Mouse (Mus musculus): Measurements from ENCODE around the gene Morf4l2. TPM values are rescaled to one million over a fixed set of nuclear protein-coding genes. Genes with fewer than 3 reads are reported as not detected.
"Not testable (repeated sequence)": the region's sequence is repeated elsewhere in the genome, so short reads cannot be mapped to it uniquely, and the experiment has no call there.

The Morf4l2 gene
- total RNA-seq (2017), result 128 and 145 TPM in 2 replicates

- no peak for ATAC-seq (ENCODE audit: extremely low read depth, insufficient number of reproducible peaks, low FRiP score, poor library complexity, severe bottlenecking)
Measured at GRCm38 (mm10) chrX:136743459-136743858, at the start of gene Morf4l2. Gene Morf4l2 (minus strand): TSS chrX:136743690.

DNA sequence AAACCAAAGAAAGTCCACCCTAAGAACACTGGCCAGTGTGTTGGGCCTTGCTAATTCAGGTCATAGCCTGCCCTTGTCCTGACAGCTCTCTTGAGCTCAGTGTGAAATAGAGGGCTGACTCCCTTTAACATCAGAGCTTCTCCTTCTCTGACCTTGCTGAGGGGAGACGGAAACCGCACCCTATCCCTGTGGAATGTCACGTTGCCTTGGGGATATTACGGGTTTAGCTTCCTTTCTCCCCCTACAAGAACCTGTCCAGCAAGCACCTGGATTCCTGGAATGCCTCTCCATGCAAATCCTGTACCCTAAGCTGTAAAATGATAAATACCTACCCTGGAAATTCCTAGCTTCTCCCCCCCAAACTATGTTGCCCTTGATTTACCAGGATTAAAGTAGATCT lies 46.0 kb upstream of the Morf4l2 start:
- no peak for ATAC-seq (ENCODE audit: extremely low read depth, insufficient number of reproducible peaks, low FRiP score, poor library complexity, severe bottlenecking)

DNA sequence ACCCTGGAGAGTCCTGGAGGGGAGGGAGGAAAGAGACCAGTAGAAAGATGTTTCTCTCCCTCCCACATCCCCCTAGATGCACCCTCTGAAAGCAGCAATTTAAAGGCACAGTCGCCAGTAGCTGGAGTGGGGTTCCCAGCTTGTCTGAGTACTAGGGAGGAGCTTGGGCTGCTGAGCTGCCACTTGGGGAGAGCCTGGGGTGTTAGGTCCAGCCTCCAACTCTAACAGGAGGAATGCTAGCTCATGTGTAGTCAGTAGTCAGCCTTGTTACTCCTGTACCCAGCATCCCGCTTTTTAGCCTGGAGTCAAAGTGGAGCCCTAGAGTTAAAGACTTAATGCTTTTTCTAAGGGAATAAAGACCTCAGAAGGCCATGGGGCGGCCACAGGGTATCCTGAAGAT lies 36.6 kb upstream of the Morf4l2 start, which contains the start of gene Glra4:
Glra4 (minus strand) TSS at position 101 of the 400 bp plus-strand sequence.
- ATAC-seq (ENCODE audit: extremely low read depth, insufficient number of reproducible peaks, low FRiP score, poor library complexity, severe bottlenecking), result no peak

DNA sequence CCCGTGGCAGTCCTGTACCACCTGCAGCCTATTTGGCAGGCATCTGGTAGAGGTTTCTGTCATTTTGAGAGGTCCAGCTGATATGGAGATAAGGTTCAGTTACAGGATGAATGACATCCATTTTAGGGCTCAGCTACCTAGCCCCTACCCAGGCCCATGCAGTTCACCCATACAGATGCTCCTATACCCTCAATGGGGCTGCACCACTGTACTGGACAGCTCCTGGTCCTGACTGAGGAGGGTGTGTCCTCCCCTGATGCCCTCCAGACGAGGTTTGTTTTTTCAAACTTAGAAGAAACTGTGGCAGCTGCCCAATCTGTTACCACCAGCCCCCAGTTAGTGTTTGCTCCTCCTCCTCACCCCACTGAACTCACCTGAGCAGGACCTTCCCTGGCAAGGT lies 35.8 kb upstream of the Morf4l2 start:
- no peak for ATAC-seq (ENCODE audit: extremely low read depth, insufficient number of reproducible peaks, low FRiP score, poor library complexity, severe bottlenecking)

DNA sequence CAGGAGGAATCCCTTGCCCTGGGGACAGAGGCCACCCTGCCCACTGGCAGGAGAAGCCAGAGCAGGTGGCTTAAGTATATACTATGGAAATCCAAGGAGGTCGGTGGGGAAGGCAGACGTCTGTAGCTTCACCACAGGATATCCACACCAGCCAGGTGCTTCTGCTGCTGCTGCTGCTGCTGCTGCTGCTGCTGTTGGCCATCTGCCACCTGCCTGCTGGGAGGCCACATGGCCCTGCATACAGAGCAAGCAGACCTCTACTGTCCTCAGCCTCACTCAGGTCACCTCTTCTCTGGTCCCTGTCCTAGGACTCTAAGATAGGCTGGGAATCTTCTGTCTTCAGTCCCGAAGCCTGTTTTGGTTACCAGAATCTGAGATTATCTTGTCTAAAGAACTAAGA lies 34.6 kb upstream of the Morf4l2 start:
- ATAC-seq (ENCODE audit: extremely low read depth, insufficient number of reproducible peaks, low FRiP score, poor library complexity, severe bottlenecking), result no peak

GRCm38 (mm10) chrX:136773035-136773434 lies 29.5 kb upstream of the Morf4l2 start:
- no peak for ATAC-seq (ENCODE audit: extremely low read depth, insufficient number of reproducible peaks, low FRiP score, poor library complexity, severe bottlenecking)

DNA sequence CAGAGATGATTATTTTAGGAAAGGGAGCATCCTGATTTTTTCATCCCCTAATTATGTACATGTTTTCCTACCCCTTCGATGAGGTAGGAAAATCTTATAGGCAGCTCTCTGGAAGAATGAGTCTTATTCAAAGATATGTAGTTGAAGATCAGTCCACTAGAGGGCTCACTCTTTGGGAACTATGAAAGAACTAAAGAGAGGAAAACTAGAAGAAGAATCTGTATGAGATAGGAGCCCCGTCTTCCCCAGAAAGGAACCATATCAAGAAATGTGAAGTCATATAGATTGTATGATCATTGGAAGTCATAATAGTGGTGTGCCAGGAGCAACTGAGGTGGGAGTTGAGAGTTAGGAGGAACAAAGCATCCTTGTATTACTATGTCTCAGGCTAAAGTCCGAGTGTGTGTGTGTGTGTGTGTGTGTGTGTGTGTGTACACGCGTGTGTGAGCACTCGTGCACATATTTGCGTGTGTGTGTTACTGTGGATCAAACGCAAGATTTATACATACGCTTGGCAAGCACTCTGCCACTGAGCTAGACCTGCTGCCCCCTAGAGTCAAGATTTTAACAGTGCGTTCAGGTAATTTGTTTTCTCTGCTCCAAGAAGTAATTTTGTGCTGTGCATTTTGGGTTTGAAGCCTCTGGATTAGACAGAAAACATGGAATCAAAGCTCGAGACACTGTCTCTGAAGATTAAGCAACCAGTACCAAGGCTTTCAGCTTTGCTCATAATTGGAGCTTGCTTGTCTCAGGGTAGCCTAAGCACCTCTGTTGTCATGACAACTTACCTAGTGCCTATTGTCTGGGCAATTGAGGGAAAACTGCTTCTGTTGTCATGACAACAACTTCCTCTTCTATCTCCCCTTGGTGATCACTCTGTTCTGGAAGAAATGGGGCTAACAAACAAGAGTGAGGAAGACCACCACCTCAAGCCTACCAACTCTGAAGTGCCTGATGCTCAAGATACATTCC lies 17.9 kb upstream of the Morf4l2 start:
- ATAC-seq (ENCODE audit: extremely low read depth, insufficient number of reproducible peaks, low FRiP score, poor library complexity, severe bottlenecking), result no peak

GRCm38 (mm10) chrX:136755464-136755863 lies 12.0 kb upstream of the Morf4l2 start:
- no peak for ATAC-seq (ENCODE audit: extremely low read depth, insufficient number of reproducible peaks, low FRiP score, poor library complexity, severe bottlenecking)

DNA sequence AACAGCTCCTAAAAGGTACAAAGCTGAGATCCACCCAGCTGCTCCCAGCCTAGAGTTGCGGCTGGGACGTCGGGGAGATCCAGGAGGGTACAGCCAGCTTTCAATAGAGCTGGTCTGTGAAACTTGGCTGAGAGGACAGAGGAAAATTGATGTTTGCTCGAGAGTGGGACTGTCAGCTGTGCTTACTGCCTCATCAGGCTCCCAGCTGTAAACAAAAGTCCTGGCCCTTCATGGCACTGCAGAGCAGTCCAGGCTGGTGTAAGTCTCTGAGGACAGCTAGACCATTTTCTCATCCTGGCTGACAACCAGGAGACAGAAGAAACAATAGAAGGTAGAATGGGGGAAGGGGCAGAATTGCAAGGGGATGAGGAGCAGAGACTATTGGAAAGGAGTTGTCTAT lies 5.8 kb upstream of the Morf4l2 start:
- no peak for ATAC-seq (ENCODE audit: extremely low read depth, insufficient number of reproducible peaks, low FRiP score, poor library complexity, severe bottlenecking)

GRCm38 (mm10) chrX:136744663-136745062 lies 1.2 kb upstream of the Morf4l2 start:
- ATAC-seq (ENCODE audit: extremely low read depth, insufficient number of reproducible peaks, low FRiP score, poor library complexity, severe bottlenecking), result no peak

- ATAC-seq (ENCODE audit: extremely low read depth, insufficient number of reproducible peaks, low FRiP score, poor library complexity, severe bottlenecking), result no peak
Measured at GRCm38 (mm10) chrX:136742661-136743103, 808 bp downstream of the Morf4l2 start.

DNA sequence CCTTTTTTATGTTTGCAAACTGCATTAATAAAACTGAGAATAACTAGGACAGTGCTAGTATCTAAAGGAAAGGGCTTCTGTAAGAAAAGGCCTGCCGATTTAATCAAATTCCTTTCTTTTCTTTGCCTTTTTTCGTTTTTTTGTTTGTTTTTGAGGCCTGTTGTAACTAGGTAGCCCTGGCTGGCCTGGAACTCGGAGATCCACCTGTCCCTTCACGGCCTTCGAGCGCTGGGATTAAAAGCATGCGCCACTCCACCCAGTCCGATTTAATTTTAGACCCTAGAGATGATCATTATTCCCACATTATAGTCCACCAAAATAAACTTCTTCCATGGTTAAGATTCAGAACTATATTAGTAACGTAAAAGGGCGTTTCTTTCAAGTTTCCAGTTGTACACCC lies 1.2 kb downstream of the Morf4l2 start:
- ATAC-seq (ENCODE audit: extremely low read depth, insufficient number of reproducible peaks, low FRiP score, poor library complexity, severe bottlenecking), result no peak

DNA sequence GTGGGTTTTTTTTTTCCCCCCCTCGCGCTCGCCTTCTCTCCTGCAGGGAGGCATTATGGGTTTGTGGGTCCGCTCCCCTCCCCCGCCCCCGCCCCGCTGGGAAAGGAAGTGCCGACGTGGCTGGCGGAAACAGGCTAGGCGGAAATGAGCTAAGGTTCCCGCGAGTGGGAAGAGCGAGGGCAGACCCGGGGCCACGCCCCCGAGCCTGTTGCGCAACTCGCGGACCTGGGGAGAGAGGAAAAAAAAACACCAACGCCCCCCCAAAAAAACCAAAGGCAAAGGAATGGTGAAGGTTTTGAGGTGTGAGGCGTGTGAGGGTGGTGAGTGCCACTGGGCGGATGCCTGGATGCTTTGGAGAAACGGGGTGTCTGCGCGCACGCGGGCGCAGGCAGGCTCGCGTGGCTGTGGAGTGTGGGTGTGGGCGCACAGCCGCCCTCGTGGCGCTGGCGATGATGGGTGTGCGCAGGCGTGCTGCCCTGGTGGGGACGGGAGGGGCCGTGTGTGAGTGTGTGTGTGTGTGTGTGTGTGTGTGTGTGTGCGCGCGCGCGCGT lies 1.8 kb downstream of the Morf4l2 start:
- peak; percentile 28 for ATAC-seq (ENCODE audit: extremely low read depth, insufficient number of reproducible peaks, low FRiP score, poor library complexity, severe bottlenecking)

GRCm38 (mm10) chrX:136740791-136741650 lies 2.5 kb downstream of the Morf4l2 start:
- peak; percentile 92 for ATAC-seq (ENCODE audit: extremely low read depth, insufficient number of reproducible peaks, low FRiP score, poor library complexity, severe bottlenecking)

DNA sequence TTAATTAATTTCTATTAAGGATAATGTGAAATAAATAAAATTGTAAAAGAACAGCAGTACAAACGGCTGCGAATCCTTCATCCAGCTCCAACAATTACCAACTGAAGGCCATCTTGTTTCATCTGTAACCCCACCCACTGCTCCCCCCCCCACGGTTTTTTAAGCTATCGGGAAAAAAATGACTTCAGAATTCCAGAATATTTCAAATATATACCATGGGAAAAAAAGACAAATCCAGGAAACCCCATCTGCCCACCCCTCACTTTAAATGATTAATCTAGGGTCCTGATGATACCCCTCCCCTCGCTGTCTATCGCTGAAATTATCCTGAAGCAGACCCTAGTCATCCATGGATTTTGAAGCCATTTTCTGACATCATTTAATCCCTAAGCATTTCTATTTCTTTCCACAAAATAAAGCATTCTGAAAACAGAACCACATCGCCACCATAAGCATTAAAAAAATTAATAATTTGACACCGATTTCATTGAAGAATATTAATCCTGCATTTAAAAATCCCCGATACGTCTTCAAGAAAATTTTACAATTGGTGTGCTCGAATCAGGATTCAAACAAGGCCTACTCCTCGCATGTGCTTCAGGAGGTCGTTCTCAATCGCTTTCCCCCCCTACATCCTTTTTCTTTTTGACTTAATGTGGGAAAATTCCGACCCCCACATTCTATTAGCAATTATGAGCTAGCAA lies 3.3 kb downstream of the Morf4l2 start:
- no peak for ATAC-seq (ENCODE audit: extremely low read depth, insufficient number of reproducible peaks, low FRiP score, poor library complexity, severe bottlenecking)

DNA sequence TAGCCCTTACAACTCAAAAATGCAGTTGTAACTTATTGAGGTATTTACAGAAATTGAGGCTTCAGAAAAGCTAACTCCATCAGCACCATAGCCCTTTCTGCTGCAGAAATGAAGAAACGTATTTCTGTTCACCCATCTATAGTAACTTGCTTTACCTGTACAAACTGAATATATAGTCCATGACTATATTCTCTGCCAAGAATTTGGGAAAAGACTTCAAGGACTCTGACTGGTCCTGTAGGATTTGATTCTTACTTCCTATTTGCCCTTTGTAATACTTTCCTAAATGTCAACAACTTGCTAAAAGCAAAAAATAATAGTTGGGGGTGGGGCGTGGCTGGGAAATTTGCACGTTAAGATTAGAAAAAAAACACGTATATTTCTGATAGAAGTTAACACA lies 11.5 kb downstream of the Morf4l2 start:
- ATAC-seq (ENCODE audit: extremely low read depth, insufficient number of reproducible peaks, low FRiP score, poor library complexity, severe bottlenecking), result no peak

- ATAC-seq (ENCODE audit: extremely low read depth, insufficient number of reproducible peaks, low FRiP score, poor library complexity, severe bottlenecking), result not testable (repeated sequence)
Measured at GRCm38 (mm10) chrX:136714742-136715474, 28.6 kb downstream of the Morf4l2 start.

GRCm38 (mm10) chrX:136708782-136709181 lies 34.7 kb downstream of the Morf4l2 start:
- ATAC-seq (ENCODE audit: extremely low read depth, insufficient number of reproducible peaks, low FRiP score, poor library complexity, severe bottlenecking), result no peak
